Mouse (Mus musculus) stomach, postnatal 0 days (tissue): ENCODE data around the gene Cic.

Experiments
- CTCF ChIP-seq: IDR thresholded peaks from 2 replicates; pipeline ENCODE4 v1.5.1; 2016; ENCODE audit warnings: antibody characterized with exemption, low read depth, mild to moderate bottlenecking, moderate library complexity
- EP300 ChIP-seq: optimal IDR thresholded peaks from 2 replicates; pipeline ENCODE3; 2016; ENCODE audit warnings: antibody characterized with exemption

DNA sequence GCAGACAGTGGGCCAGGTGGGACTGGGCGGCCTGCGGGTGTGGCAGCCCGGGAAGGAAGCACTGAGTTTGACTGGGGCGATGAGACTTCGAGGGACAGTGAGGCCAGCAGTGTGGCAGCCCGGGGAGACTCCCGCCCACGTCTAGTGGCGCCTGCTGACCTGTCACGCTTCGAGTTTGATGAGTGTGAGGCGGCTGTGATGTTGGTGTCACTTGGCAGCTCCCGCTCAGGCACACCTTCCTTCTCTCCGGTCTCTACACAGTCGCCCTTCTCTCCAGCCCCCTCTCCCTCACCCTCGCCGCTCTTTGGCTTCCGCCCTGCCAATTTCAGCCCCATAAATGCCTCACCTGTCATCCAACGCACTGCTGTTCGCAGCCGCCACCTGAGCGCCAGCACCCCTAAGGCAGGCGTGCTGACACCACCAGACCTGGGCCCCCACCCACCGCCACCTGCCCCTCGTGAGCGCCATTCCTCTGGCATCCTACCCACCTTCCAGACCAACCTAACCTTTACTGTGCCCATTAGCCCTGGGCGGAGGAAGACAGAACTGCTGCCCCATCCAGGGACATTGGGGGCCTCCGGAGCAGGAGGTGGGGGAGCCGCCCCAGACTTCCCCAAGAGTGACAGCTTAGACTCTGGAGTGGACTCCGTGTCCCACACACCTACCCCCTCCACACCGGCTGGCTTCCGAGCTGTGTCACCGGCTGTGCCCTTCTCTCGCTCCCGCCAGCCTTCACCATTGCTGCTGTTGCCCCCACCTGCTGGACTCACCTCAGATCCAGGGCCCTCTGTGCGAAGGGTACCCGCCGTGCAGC is 5.1 kb downstream of the Cic start:
- TF ChIP-seq CTCF (no peak), EP300 (no peak)
